Mouse (Mus musculus): ENCODE measurements around the gene Tspan17. TPM values are rescaled to one million over a fixed set of nuclear protein-coding genes. Genes with fewer than 3 reads are reported as not detected.

Gene Tspan17
- 1.5 and 2.0 TPM in 2 replicates for polyA plus RNA-seq (2015; fragmentation: Nextera tagmentation; extraction: Ambion mirVana)

GRCm38 (mm10) chr13:54788740-54789560 lies at the start of gene Tspan17:
Gene Tspan17, plus strand, starts transcription at chr13:54789377.
- H3K4me2 ChIP-seq, result peak within 1 kb of the TSS; percentile 76
- WGBS (ENCODE audit: insufficient replicate concordance), result 2% methylated on average over 49 of the region's 49 CpGs
- no peak within 1 kb of the TSS for H3K27ac ChIP-seq
- H3K27me3 ChIP-seq, result peaks cover 47% of the 10 kb centered on the region
- H3K36me3 ChIP-seq, result no peaks in the 10 kb centered on the region
- DNase-seq (peak; percentile 85), ATAC-seq (ENCODE audit: low read depth) (peak; percentile 82)
- H3K4me1 ChIP-seq (replicated peaks), result peaks cover 18% of the 10 kb centered on the region
- peak within 1 kb of the TSS; percentile 26; the same call in 1 of the 2 replicates for H3K9ac ChIP-seq
- no peaks in the 10 kb centered on the region; the same call in 1 of the 2 replicates for H3K9me3 ChIP-seq (replicated peaks)
- H3K4me3 ChIP-seq (replicated peaks), result peak within 1 kb of the TSS; percentile 56

GRCm38 (mm10) chr13:54746110-54746509 lies 43.1 kb upstream of the Tspan17 start:
- Histone ChIP-seq H3K4me3 (replicated peaks) (no peak overlapping the region), H3K36me3 (no peaks in the 10 kb centered on the region), H3K27ac (no peak overlapping the region), H3K27me3 (peaks cover 52% of the 10 kb centered on the region), H3K9me3 (replicated peaks) (no peaks in the 10 kb centered on the region), H3K4me2 (no peak overlapping the region), H3K9ac (no peak overlapping the region), H3K4me1 (replicated peaks) (peaks cover 9% of the 10 kb centered on the region)
- whole genome bisulfite sequencing (ENCODE audit: insufficient replicate concordance), result 34% methylated on average over 6 of the region's 6 CpGs
- no peak for ATAC-seq (ENCODE audit: low read depth)
- DNase-seq, result no peak

- no peaks in the 10 kb centered on the region for H3K36me3 ChIP-seq
- ATAC-seq (ENCODE audit: low read depth), result no peak
- peaks cover 9% of the 10 kb centered on the region for H3K4me1 ChIP-seq (replicated peaks)
- peaks cover 57% of the 10 kb centered on the region for H3K27me3 ChIP-seq
- H3K9me3 ChIP-seq (replicated peaks), result no peaks in the 10 kb centered on the region
- no peak overlapping the region for H3K4me2 ChIP-seq
- H3K27ac ChIP-seq, result no peak overlapping the region
- DNase-seq, result no peak
- H3K9ac ChIP-seq, result no peak overlapping the region
- H3K4me3 ChIP-seq (replicated peaks), result no peak overlapping the region
- 33% methylated on average over 10 of the region's 10 CpGs for WGBS (ENCODE audit: insufficient replicate concordance)
Observed at GRCm38 (mm10) chr13:54746896-54747295, 42.3 kb upstream of the Tspan17 start.

GRCm38 (mm10) chr13:54748190-54748589 lies 41.0 kb upstream of the Tspan17 start:
- no peak overlapping the region for H3K4me2 ChIP-seq
- H3K27ac ChIP-seq, result no peak overlapping the region
- no peaks in the 10 kb centered on the region for H3K9me3 ChIP-seq (replicated peaks)
- H3K9ac ChIP-seq, result no peak overlapping the region
- DNase-seq, result no peak
- peaks cover 9% of the 10 kb centered on the region for H3K4me1 ChIP-seq (replicated peaks)
- no peaks in the 10 kb centered on the region for H3K36me3 ChIP-seq
- H3K27me3 ChIP-seq, result peaks cover 67% of the 10 kb centered on the region
- WGBS (ENCODE audit: insufficient replicate concordance), result 74% methylated on average over 8 of the region's 8 CpGs
- H3K4me3 ChIP-seq (replicated peaks), result no peak overlapping the region
- ATAC-seq (ENCODE audit: low read depth), result no peak

- Histone ChIP-seq H3K9me3 (replicated peaks) (no peaks in the 10 kb centered on the region), H3K4me3 (replicated peaks) (no peak overlapping the region), H3K27me3 (peaks cover 72% of the 10 kb centered on the region), H3K9ac (no peak overlapping the region), H3K4me1 (replicated peaks) (peaks cover 9% of the 10 kb centered on the region), H3K36me3 (no peaks in the 10 kb centered on the region), H3K4me2 (0 out of 2 replicates have a peak overlapping the region, but pooled peaks have one; percentile 67), H3K27ac (no peak overlapping the region)
- ATAC-seq (ENCODE audit: low read depth), result no peak
- 53% methylated on average over 10 of the region's 10 CpGs for WGBS (ENCODE audit: insufficient replicate concordance)
- no peak for DNase-seq
Observed at GRCm38 (mm10) chr13:54748721-54749060, 40.5 kb upstream of the Tspan17 start.

- no peak overlapping the region for H3K27ac ChIP-seq
- ATAC-seq (ENCODE audit: low read depth) (peak; percentile 31), DNase-seq (no peak)
- H3K4me3 ChIP-seq (replicated peaks), result peak overlapping the region; percentile 56
- no peak overlapping the region for H3K9ac ChIP-seq
- peaks cover 9% of the 10 kb centered on the region for H3K4me1 ChIP-seq (replicated peaks)
- H3K4me2 ChIP-seq, result peak overlapping the region; percentile 67
- 3% methylated on average over 72 of the region's 100 CpGs for whole genome bisulfite sequencing (ENCODE audit: insufficient replicate concordance)
- H3K27me3 ChIP-seq, result peaks cover 76% of the 10 kb centered on the region
- H3K9me3 ChIP-seq (replicated peaks), result no peaks in the 10 kb centered on the region
- no peaks in the 10 kb centered on the region for H3K36me3 ChIP-seq
Observed at GRCm38 (mm10) chr13:54749061-54749863, 39.9 kb upstream of the Tspan17 start.

- ATAC-seq (ENCODE audit: low read depth) (no peak), DNase-seq (no peak)
- Histone ChIP-seq H3K4me3 (replicated peaks) (peak within 1 kb of the TSS; percentile 56), H3K9ac (no peak within 1 kb of the TSS), H3K27me3 (peaks cover 82% of the 10 kb centered on the region), H3K4me2 (peak within 1 kb of the TSS; percentile 67), H3K27ac (no peak within 1 kb of the TSS), H3K4me1 (replicated peaks) (peaks cover 9% of the 10 kb centered on the region), H3K36me3 (no peaks in the 10 kb centered on the region), H3K9me3 (replicated peaks) (no peaks in the 10 kb centered on the region)
- 3% methylated on average over 28 of the region's 29 CpGs for WGBS (ENCODE audit: insufficient replicate concordance)
Observed at GRCm38 (mm10) chr13:54749864-54750411, 39.2 kb upstream of the Tspan17 start, which contains the start of gene Gprin1. Gene Gprin1, minus strand, starts transcription at chr13:54749874.

GRCm38 (mm10) chr13:54750699-54751098 lies 38.5 kb upstream of the Tspan17 start:
- DNase-seq (no peak), ATAC-seq (ENCODE audit: low read depth) (no peak)
- 4% methylated on average over 8 of the region's 8 CpGs for WGBS (ENCODE audit: insufficient replicate concordance)

GRCm38 (mm10) chr13:54752656-54753055 lies 36.5 kb upstream of the Tspan17 start:
- ATAC-seq (ENCODE audit: low read depth) (no peak), DNase-seq (no peak)
- Histone ChIP-seq H3K4me3 (replicated peaks) (no peak overlapping the region), H3K9ac (no peak overlapping the region), H3K9me3 (replicated peaks) (no peaks in the 10 kb centered on the region), H3K4me2 (no peak overlapping the region), H3K27me3 (peaks cover 92% of the 10 kb centered on the region), H3K27ac (no peak overlapping the region), H3K36me3 (no peaks in the 10 kb centered on the region), H3K4me1 (replicated peaks) (peaks cover 9% of the 10 kb centered on the region)
- WGBS (ENCODE audit: insufficient replicate concordance), result 60% methylated on average over 10 of the region's 10 CpGs

More at GRCm38 (mm10) chr13:54750699-54751098, 38.5 kb upstream of the Tspan17 start:
- Histone ChIP-seq H3K27me3 (peaks cover 89% of the 10 kb centered on the region), H3K9ac (no peak overlapping the region), H3K4me2 (no peak overlapping the region), H3K27ac (no peak overlapping the region), H3K36me3 (no peaks in the 10 kb centered on the region), H3K4me3 (replicated peaks) (no peak overlapping the region), H3K4me1 (replicated peaks) (peaks cover 9% of the 10 kb centered on the region), H3K9me3 (replicated peaks) (no peaks in the 10 kb centered on the region)

GRCm38 (mm10) chr13:54753733-54754132 lies 35.4 kb upstream of the Tspan17 start:
- no peak overlapping the region for H3K27ac ChIP-seq
- no peak for ATAC-seq (ENCODE audit: low read depth)
- no peak overlapping the region for H3K4me3 ChIP-seq (replicated peaks)
- H3K27me3 ChIP-seq, result peaks cover 92% of the 10 kb centered on the region
- H3K9me3 ChIP-seq (replicated peaks), result no peaks in the 10 kb centered on the region
- DNase-seq, result no peak
- peaks cover 11% of the 10 kb centered on the region for H3K4me1 ChIP-seq (replicated peaks)
- WGBS (ENCODE audit: insufficient replicate concordance), result 55% methylated on average over 6 of the region's 6 CpGs
- H3K4me2 ChIP-seq, result no peak overlapping the region
- no peak overlapping the region for H3K9ac ChIP-seq
- no peaks in the 10 kb centered on the region for H3K36me3 ChIP-seq

Measured in liver, embryonic 13.5 days (tissue).